Mouse (Mus musculus): ENCODE results near the gene Slain1. TPM values are rescaled to one million over a fixed set of nuclear protein-coding genes. Genes with fewer than 3 reads are reported as not detected.

The Slain1 gene
- total RNA-seq (2021): under 1 TPM; 0.31 to 0.45 TPM

GRCm38 (mm10) chr14:103649896-103650334 is at the start of gene Slain1:
Gene Slain1, plus strand, starts transcription at chr14:103650228.
- DNase-seq: peak; percentile 40

GRCm38 (mm10) chr14:103608063-103608462 is 42.0 kb upstream of the Slain1 start:
- DNase-seq: no peak

GRCm38 (mm10) chr14:103613573-103614271 is 36.3 kb upstream of the Slain1 start:
- DNase-seq: no peak

- DNase-seq: no peak
Measured at GRCm38 (mm10) chr14:103614272-103614587, 35.8 kb upstream of the Slain1 start.

GRCm38 (mm10) chr14:103619756-103620155 is 30.3 kb upstream of the Slain1 start:
- no peak for DNase-seq

GRCm38 (mm10) chr14:103621207-103621606 is 28.8 kb upstream of the Slain1 start:
- DNase-seq: no peak

- no peak for DNase-seq
Measured at GRCm38 (mm10) chr14:103626100-103626499, 23.9 kb upstream of the Slain1 start.

- DNase-seq: no peak
Measured at GRCm38 (mm10) chr14:103629639-103630364, 20.2 kb upstream of the Slain1 start.

- no peak for DNase-seq
Measured at GRCm38 (mm10) chr14:103630545-103630944, 19.5 kb upstream of the Slain1 start.

- DNase-seq: no peak
Measured at GRCm38 (mm10) chr14:103643933-103644332, 6.1 kb upstream of the Slain1 start.

GRCm38 (mm10) chr14:103647981-103648380 is 2.0 kb upstream of the Slain1 start:
- no peak for DNase-seq

GRCm38 (mm10) chr14:103648623-103649255 is 1.3 kb upstream of the Slain1 start:
- no peak for DNase-seq

GRCm38 (mm10) chr14:103649302-103649701 is 726 bp upstream of the Slain1 start:
- DNase-seq: no peak

GRCm38 (mm10) chr14:103650413-103651101 is 529 bp downstream of the Slain1 start:
- DNase-seq: peak; percentile 27

GRCm38 (mm10) chr14:103651106-103651505 is 1.1 kb downstream of the Slain1 start:
- no peak for DNase-seq

- no peak for DNase-seq
Measured at GRCm38 (mm10) chr14:103651562-103651961, 1.5 kb downstream of the Slain1 start.

- DNase-seq: no peak
Measured at GRCm38 (mm10) chr14:103652524-103652923, 2.5 kb downstream of the Slain1 start.

- DNase-seq: no peak
Measured at GRCm38 (mm10) chr14:103653800-103654199, 3.8 kb downstream of the Slain1 start.

- DNase-seq: no peak
Measured at GRCm38 (mm10) chr14:103655448-103655847, 5.4 kb downstream of the Slain1 start.

- no peak for DNase-seq
Measured at GRCm38 (mm10) chr14:103657876-103658275, 7.8 kb downstream of the Slain1 start.

- DNase-seq: no peak
Measured at GRCm38 (mm10) chr14:103663026-103663425, 13.0 kb downstream of the Slain1 start.

GRCm38 (mm10) chr14:103664391-103664790 is 14.4 kb downstream of the Slain1 start:
- DNase-seq: no peak
